Mouse (Mus musculus) ES-E14 (cell line): ENCODE measurements around the gene Vmn2r18. TPM values are rescaled to one million over a fixed set of nuclear protein-coding genes. Genes with fewer than 3 reads are reported as not detected.

Source experiments
- DNase-seq: peaks from one replicate; pipeline ENCODE4 v3.0.0-alpha.2; 2013; ENCODE audit warnings: low read depth, low spot score
- H3K27ac ChIP-seq: 2 replicates; pipeline ENCODE4 v1.5.1; 2012; ENCODE audit warnings: low read depth, mild to moderate bottlenecking, low read length, moderate library complexity, mixed read lengths; ENCODE audit not compliant: poor library complexity, insufficient read depth, severe bottlenecking
- H3K36me3 ChIP-seq: 2 replicates; pipeline ENCODE4 v1.6.1; 2012; ENCODE audit warnings: mild to moderate bottlenecking, low read length, moderate library complexity, mixed read lengths; ENCODE audit not compliant: control insufficient read depth, poor library complexity, insufficient read depth, severe bottlenecking
- H3K4me1 ChIP-seq, 2 experiments: fragments of 150-350 bp in 1 of 2; sonication (generic) in 1 of 2; 2 replicates each; pipeline ENCODE4 v1.6.1; 2012; ENCODE audit warnings: low read length in 2 of 2, mild to moderate bottlenecking in 1 of 2, mixed read lengths in 1 of 2; ENCODE audit not compliant: control insufficient read depth in 2 of 2, insufficient read depth in 2 of 2, poor library complexity in 1 of 2
- H3K4me3 ChIP-seq, 2 experiments: fragments of 150-350 bp in 1 of 2; sonication (generic) in 1 of 2; 2 replicates each; pipeline ENCODE4 v1.5.1; 2012; ENCODE audit warnings: low read length in 2 of 2, low read depth in 1 of 2, mild to moderate bottlenecking in 1 of 2, mixed read lengths in 1 of 2; ENCODE audit not compliant: insufficient read depth in 1 of 2, poor library complexity in 1 of 2, severe bottlenecking in 1 of 2
- H3K9ac ChIP-seq: 2 replicates; pipeline ENCODE4 v1.6.1; 2012; ENCODE audit warnings: low read depth, mild to moderate bottlenecking, low read length, mixed read lengths; ENCODE audit not compliant: poor library complexity, insufficient read depth, severe bottlenecking
- H3K9me3 ChIP-seq: fragments of 150-350 bp; sonication (generic); 2 replicates; pipeline ENCODE4 v1.6.1; 2012; ENCODE audit warnings: low read depth, mild to moderate bottlenecking, low read length; ENCODE audit not compliant: control insufficient read depth, insufficient read depth
- CHD2 ChIP-seq: IDR thresholded peaks from 2 replicates; pipeline ENCODE4 v1.6.1; 2014; ENCODE audit warnings: mild to moderate bottlenecking, low read depth, low read length, inconsistent platforms
- HCFC1 ChIP-seq: IDR thresholded peaks from 2 replicates; pipeline ENCODE4 v1.6.1; 2012; ENCODE audit warnings: low read length, inconsistent platforms, borderline replicate concordance; ENCODE audit not compliant: insufficient read depth
- MAFK ChIP-seq: IDR thresholded peaks from 2 replicates; pipeline ENCODE4 v1.6.1; 2014; ENCODE audit warnings: mild to moderate bottlenecking, low read depth, low read length, inconsistent platforms; ENCODE audit not compliant: insufficient read depth
- ZC3H11A ChIP-seq: IDR thresholded peaks from 2 replicates; pipeline ENCODE4 v1.6.1; 2012; ENCODE audit warnings: low read depth, mild to moderate bottlenecking, inconsistent platforms, low read length, borderline replicate concordance
- ZNF384 ChIP-seq: IDR thresholded peaks from 2 replicates; pipeline ENCODE4 v1.6.1; 2012; ENCODE audit warnings: low read depth, low read length, inconsistent platforms
- in situ Hi-C, 2 experiments: fragments of 600-800 bp; cut with MboI; formaldehyde crosslinking; loops; one replicate each; pipeline ENCODE4 v1.15.1; 2025; ENCODE audit warnings: low sequenced_read_pairs in 2 of 2, inconsistent platforms in 1 of 2; ENCODE audit not compliant: unreplicated experiment in 2 of 2
- total RNA-seq: library from RNA; depleted of rRNA; stranded (reverse); fragments of 300-350 nt; gene quantifications from 2 replicates; pipeline ENCODE4 v1.2.3, GENCODE M21; 2012; rRNA removed

The Vmn2r18 gene
- total RNA-seq, 1 experiment: 0.18 TPM

DNA sequence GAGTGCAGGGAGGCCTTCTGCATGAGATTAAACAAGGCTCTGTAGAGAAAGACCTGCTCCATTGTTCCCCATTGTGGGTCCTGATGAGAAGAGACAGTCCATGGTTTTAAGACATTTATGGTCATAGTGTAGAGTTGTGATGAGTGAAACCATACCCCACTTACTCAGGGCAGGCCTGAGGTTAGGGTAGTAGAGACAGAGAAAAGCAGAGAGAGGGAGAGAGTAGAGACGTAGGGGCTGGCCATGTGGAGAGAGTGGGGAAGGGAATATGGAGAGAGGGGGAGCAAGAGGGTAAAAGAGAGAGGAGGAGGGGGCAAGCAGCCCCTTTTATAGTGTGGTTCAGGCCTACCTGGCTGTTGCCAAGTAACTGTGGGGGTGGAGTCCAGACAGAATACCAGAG, 36.3 kb upstream of the Vmn2r18 start:
- TF ChIP-seq ZNF384: no peak
- no peak for TF ChIP-seq CHD2
- no peak for TF ChIP-seq MAFK
- no peak for TF ChIP-seq HCFC1
- TF ChIP-seq ZC3H11A: no peak
- H3K36me3 ChIP-seq: peaks cover 18% of the 10 kb centered on the region

DNA sequence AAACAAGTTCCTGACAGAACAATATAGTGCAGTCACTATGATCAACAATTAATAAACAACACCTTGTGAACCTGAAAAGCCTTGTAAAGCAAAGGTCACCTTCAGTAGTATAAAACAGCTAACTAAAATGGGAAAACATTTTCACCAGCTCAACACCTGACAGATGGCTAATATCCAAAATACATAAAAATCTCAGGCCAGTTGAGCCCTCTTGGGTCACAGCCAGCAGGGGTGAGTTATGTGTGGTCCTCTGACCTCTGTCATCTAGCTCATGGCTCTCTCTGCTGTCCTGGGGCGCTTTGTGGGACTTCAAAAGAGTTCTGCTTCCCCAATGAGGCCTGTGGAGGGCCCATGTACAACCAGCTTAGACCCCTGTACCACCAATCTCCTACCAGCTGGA, 4.1 kb downstream of the Vmn2r18 start:
- in situ Hi-C loops: no loop called here
- no peak overlapping the region for H3K27ac ChIP-seq
- H3K4me1 ChIP-seq: no peaks in the 10 kb centered on the region
- DNase-seq: no peak
- H3K9ac ChIP-seq: no peak overlapping the region
- H3K9me3 ChIP-seq: no peaks in the 10 kb centered on the region
- H3K36me3 ChIP-seq: no peaks in the 10 kb centered on the region
- TF ChIP-seq HCFC1: no peak
- no peak for TF ChIP-seq MAFK
- no peak for TF ChIP-seq ZNF384
- TF ChIP-seq CHD2: no peak
- no peak for TF ChIP-seq ZC3H11A
- no peak overlapping the region for H3K4me3 ChIP-seq

More for the DNA sequence above, 36.3 kb upstream of the Vmn2r18 start:
- H3K27ac ChIP-seq: no peak overlapping the region
- no peak overlapping the region for H3K4me3 ChIP-seq
- H3K9me3 ChIP-seq: no peaks in the 10 kb centered on the region
- no peak overlapping the region for H3K9ac ChIP-seq
- in situ Hi-C loops: no loop called here
- H3K4me1 ChIP-seq: no peaks in the 10 kb centered on the region
- no peak for DNase-seq

Other genes starting within 250 kb of the Vmn2r18 start
- gene Gm42906, start 177.9 kb downstream of the Vmn2r18 start, total RNA-seq: not detected in 2 replicates
- 48.5 and 70.4 TPM in 2 replicates for gene Rfc3, start 45.2 kb upstream of the Vmn2r18 start, total RNA-seq